Mouse (Mus musculus): ENCODE data around the gene Haus3. TPM values are rescaled to one million over a fixed set of nuclear protein-coding genes. Genes with fewer than 3 reads are reported as not detected.
A peak's percentile ranks its signal among the peaks of the same experiment; 100 is the strongest.

Haus3 gene
- polyA plus RNA-seq, 1 experiment from 2014 or later = 72.1 TPM

- Histone ChIP-seq H3K4me2 (ENCODE audit: low read depth, low read length) (peak overlapping the region; percentile 87), H3K27me3 (ENCODE audit: control insufficient read depth, insufficient read depth, low read length) (no peaks in the 10 kb centered on the region), H3K36me3 (replicated peaks; ENCODE audit: control insufficient read depth, insufficient read depth, low read depth, low read length) (no peaks in the 10 kb centered on the region), H3K27ac (replicated peaks; ENCODE audit: low read depth, low read length) (no peak overlapping the region), H3K9me3 (replicated peaks; ENCODE audit: control insufficient read depth, low read length) (no peaks in the 10 kb centered on the region), H3K9ac (replicated peaks; ENCODE audit: low read length) (peak overlapping the region; percentile 80), H3K4me1 (ENCODE audit: control insufficient read depth, insufficient read depth, low read length) (0 out of 2 replicates have a peak, but pooled peaks cover 3% of the 10 kb centered on the region), H3K4me3 (ENCODE audit: low read depth, low read length) (peak overlapping the region; percentile 91; the same call in 1 of the 2 replicates)
- DNase-seq (ENCODE audit: low spot score) (no peak), ATAC-seq (replicated peaks; ENCODE audit: insufficient number of reproducible peaks, low FRiP score, low TSS enrichment, low read depth) (no peak)
Measured at GRCm38 (mm10) chr5:34185791-34186190, 16.5 kb upstream of the Haus3 start.

GRCm38 (mm10) chr5:34185051-34185580 lies 15.8 kb upstream of the Haus3 start:
- ATAC-seq (replicated peaks; ENCODE audit: insufficient number of reproducible peaks, low FRiP score, low TSS enrichment, low read depth) = no peak
- Histone ChIP-seq H3K4me3 (ENCODE audit: low read depth, low read length) (no peak overlapping the region), H3K27me3 (ENCODE audit: control insufficient read depth, insufficient read depth, low read length) (no peaks in the 10 kb centered on the region), H3K9ac (replicated peaks; ENCODE audit: low read length) (no peak overlapping the region), H3K4me1 (ENCODE audit: control insufficient read depth, insufficient read depth, low read length) (0 out of 2 replicates have a peak, but pooled peaks cover 3% of the 10 kb centered on the region), H3K4me2 (ENCODE audit: low read depth, low read length) (no peak overlapping the region), H3K36me3 (replicated peaks; ENCODE audit: control insufficient read depth, insufficient read depth, low read depth, low read length) (no peaks in the 10 kb centered on the region; the same call in 1 of the 2 replicates), H3K27ac (replicated peaks; ENCODE audit: low read depth, low read length) (no peak overlapping the region), H3K9me3 (replicated peaks; ENCODE audit: control insufficient read depth, low read length) (no peaks in the 10 kb centered on the region)
- no peak for DNase-seq (ENCODE audit: low spot score)
- WGBS = 94% methylated on average over 1 of the region's 1 CpGs

GRCm38 (mm10) chr5:34183976-34184375 lies 14.6 kb upstream of the Haus3 start:
- Histone ChIP-seq H3K9me3 (replicated peaks; ENCODE audit: control insufficient read depth, low read length) (no peaks in the 10 kb centered on the region), H3K36me3 (replicated peaks; ENCODE audit: control insufficient read depth, insufficient read depth, low read depth, low read length) (no peaks in the 10 kb centered on the region; the same call in 1 of the 2 replicates), H3K4me1 (ENCODE audit: control insufficient read depth, insufficient read depth, low read length) (0 out of 2 replicates have a peak, but pooled peaks cover 3% of the 10 kb centered on the region), H3K27ac (replicated peaks; ENCODE audit: low read depth, low read length) (no peak overlapping the region), H3K27me3 (ENCODE audit: control insufficient read depth, insufficient read depth, low read length) (no peaks in the 10 kb centered on the region), H3K4me3 (ENCODE audit: low read depth, low read length) (no peak overlapping the region), H3K9ac (replicated peaks; ENCODE audit: low read length) (no peak overlapping the region), H3K4me2 (ENCODE audit: low read depth, low read length) (no peak overlapping the region)
- no peak for DNase-seq (ENCODE audit: low spot score)
- no peak for ATAC-seq (replicated peaks; ENCODE audit: insufficient number of reproducible peaks, low FRiP score, low TSS enrichment, low read depth)
- 89% methylated on average over 3 of the region's 3 CpGs for WGBS

DNA sequence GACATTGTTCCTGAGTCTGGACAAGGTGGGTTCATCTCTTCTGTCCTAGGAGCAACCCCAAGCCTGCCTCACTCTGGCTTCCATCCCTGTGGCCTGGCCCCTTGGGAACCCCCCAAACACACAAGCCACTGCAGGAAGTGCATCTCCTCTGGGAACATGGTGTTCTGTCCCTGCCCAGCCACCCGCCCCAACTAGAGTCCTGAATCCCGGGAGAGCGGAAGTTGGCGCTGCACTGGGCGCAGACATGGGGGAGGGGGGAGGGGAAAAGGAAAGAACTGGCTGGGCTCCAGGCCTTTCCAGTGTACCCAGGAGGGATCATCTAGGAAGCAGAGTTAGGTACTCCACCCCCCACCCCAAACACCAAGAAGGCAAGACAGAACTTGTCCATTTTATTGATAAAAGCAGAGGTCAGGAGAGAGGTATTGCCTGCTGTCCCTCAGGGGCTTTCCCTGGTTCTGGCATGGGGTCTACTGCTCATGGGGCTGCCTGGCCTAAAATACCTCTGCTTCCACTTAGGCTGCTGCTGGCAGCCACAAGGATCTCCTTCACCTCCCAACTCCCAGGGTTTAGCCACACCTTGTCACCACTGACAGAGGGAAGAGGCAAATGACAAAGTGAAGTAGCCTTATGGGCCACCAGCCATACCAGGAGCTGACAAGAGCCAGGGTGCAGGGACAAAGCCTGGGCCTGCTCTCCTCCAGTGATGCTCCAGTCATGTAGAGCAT lies 14.0 kb upstream of the Haus3 start:
- no peak overlapping the region for H3K27ac ChIP-seq (replicated peaks; ENCODE audit: low read depth, low read length)
- no peaks in the 10 kb centered on the region for H3K27me3 ChIP-seq (ENCODE audit: control insufficient read depth, insufficient read depth, low read length)
- no peaks in the 10 kb centered on the region; the same call in 1 of the 2 replicates for H3K36me3 ChIP-seq (replicated peaks; ENCODE audit: control insufficient read depth, insufficient read depth, low read depth, low read length)
- 77% methylated on average over 5 of the region's 5 CpGs for WGBS
- H3K9ac ChIP-seq (replicated peaks; ENCODE audit: low read length) = no peak overlapping the region
- H3K9me3 ChIP-seq (replicated peaks; ENCODE audit: control insufficient read depth, low read length) = no peaks in the 10 kb centered on the region
- DNase-seq (ENCODE audit: low spot score) (no peak), ATAC-seq (replicated peaks; ENCODE audit: insufficient number of reproducible peaks, low FRiP score, low TSS enrichment, low read depth) (no peak)
- 0 out of 2 replicates have a peak, but pooled peaks cover 3% of the 10 kb centered on the region for H3K4me1 ChIP-seq (ENCODE audit: control insufficient read depth, insufficient read depth, low read length)
- no peak overlapping the region for H3K4me2 ChIP-seq (ENCODE audit: low read depth, low read length)
- no peak overlapping the region for H3K4me3 ChIP-seq (ENCODE audit: low read depth, low read length)

DNA sequence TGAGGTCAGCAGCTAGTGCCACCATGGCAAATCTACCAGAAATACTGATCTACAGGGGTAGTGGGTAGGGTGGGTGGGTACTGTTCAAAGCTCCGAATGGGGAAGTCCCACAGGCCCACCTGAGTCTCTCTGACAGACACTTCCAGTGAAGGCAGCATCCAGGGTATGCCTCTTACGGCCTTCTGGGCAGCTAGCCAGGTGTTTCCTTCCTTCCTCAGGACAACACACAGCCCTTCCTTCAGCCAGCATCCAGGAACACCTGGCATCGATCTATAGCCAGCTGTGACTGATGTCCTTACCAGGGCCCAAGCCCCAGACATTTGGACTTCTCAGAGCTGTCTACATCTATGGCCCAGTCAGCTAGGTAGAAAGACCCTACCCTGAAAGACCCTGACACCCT lies 13.2 kb upstream of the Haus3 start:
- ATAC-seq (replicated peaks; ENCODE audit: insufficient number of reproducible peaks, low FRiP score, low TSS enrichment, low read depth) (no peak), DNase-seq (ENCODE audit: low spot score) (no peak)
- Histone ChIP-seq H3K4me1 (ENCODE audit: control insufficient read depth, insufficient read depth, low read length) (0 out of 2 replicates have a peak, but pooled peaks cover 3% of the 10 kb centered on the region), H3K4me3 (ENCODE audit: low read depth, low read length) (no peak overlapping the region), H3K27ac (replicated peaks; ENCODE audit: low read depth, low read length) (no peak overlapping the region), H3K9ac (replicated peaks; ENCODE audit: low read length) (no peak overlapping the region), H3K9me3 (replicated peaks; ENCODE audit: control insufficient read depth, low read length) (no peaks in the 10 kb centered on the region), H3K36me3 (replicated peaks; ENCODE audit: control insufficient read depth, insufficient read depth, low read depth, low read length) (peaks cover under 1% of the 10 kb centered on the region), H3K4me2 (ENCODE audit: low read depth, low read length) (no peak overlapping the region), H3K27me3 (ENCODE audit: control insufficient read depth, insufficient read depth, low read length) (no peaks in the 10 kb centered on the region)
- WGBS = 78% methylated on average over 3 of the region's 3 CpGs

DNA sequence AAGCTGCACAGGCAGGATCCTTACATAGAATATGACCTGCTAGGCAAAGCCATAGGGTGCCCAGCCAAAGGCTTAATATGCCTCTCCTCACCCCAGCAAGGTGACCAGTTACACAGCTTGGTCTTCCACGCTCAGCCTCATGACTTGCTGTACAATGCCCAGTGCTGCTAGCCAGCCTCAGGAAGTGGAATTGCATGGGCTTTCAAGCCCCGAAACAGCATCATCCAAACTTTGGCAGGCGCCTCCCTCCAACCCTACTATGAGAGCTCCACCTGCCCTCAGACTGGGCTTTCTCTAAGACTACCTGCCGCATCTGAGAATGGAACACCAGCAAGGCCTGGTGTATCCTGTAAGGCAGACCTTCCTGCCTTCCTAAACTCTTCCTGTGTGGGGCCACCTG lies 8.5 kb upstream of the Haus3 start:
- ATAC-seq (replicated peaks; ENCODE audit: insufficient number of reproducible peaks, low FRiP score, low TSS enrichment, low read depth) = no peak
- no peaks in the 10 kb centered on the region for H3K9me3 ChIP-seq (replicated peaks; ENCODE audit: control insufficient read depth, low read length)
- H3K36me3 ChIP-seq (replicated peaks; ENCODE audit: control insufficient read depth, insufficient read depth, low read depth, low read length) = peaks cover 3% of the 10 kb centered on the region
- H3K4me3 ChIP-seq (ENCODE audit: low read depth, low read length) = no peak overlapping the region
- DNase-seq (ENCODE audit: low spot score) = no peak
- H3K9ac ChIP-seq (replicated peaks; ENCODE audit: low read length) = no peak overlapping the region
- no peaks in the 10 kb centered on the region for H3K27me3 ChIP-seq (ENCODE audit: control insufficient read depth, insufficient read depth, low read length)
- no peak overlapping the region for H3K4me2 ChIP-seq (ENCODE audit: low read depth, low read length)
- H3K4me1 ChIP-seq (ENCODE audit: control insufficient read depth, insufficient read depth, low read length) = no peaks in the 10 kb centered on the region
- H3K27ac ChIP-seq (replicated peaks; ENCODE audit: low read depth, low read length) = no peak overlapping the region
- WGBS = 93% methylated on average over 4 of the region's 4 CpGs

GRCm38 (mm10) chr5:34177091-34177490 lies 7.8 kb upstream of the Haus3 start:
- no peak overlapping the region for H3K9ac ChIP-seq (replicated peaks; ENCODE audit: low read length)
- H3K4me2 ChIP-seq (ENCODE audit: low read depth, low read length) = no peak overlapping the region
- DNase-seq (ENCODE audit: low spot score) (no peak), ATAC-seq (replicated peaks; ENCODE audit: insufficient number of reproducible peaks, low FRiP score, low TSS enrichment, low read depth) (no peak)
- H3K36me3 ChIP-seq (replicated peaks; ENCODE audit: control insufficient read depth, insufficient read depth, low read depth, low read length) = peaks cover 3% of the 10 kb centered on the region
- no peaks in the 10 kb centered on the region for H3K9me3 ChIP-seq (replicated peaks; ENCODE audit: control insufficient read depth, low read length)
- H3K4me1 ChIP-seq (ENCODE audit: control insufficient read depth, insufficient read depth, low read length) = no peaks in the 10 kb centered on the region
- H3K27ac ChIP-seq (replicated peaks; ENCODE audit: low read depth, low read length) = no peak overlapping the region
- no peak overlapping the region for H3K4me3 ChIP-seq (ENCODE audit: low read depth, low read length)
- no peaks in the 10 kb centered on the region for H3K27me3 ChIP-seq (ENCODE audit: control insufficient read depth, insufficient read depth, low read length)
- WGBS = 91% methylated on average over 2 of the region's 2 CpGs

DNA sequence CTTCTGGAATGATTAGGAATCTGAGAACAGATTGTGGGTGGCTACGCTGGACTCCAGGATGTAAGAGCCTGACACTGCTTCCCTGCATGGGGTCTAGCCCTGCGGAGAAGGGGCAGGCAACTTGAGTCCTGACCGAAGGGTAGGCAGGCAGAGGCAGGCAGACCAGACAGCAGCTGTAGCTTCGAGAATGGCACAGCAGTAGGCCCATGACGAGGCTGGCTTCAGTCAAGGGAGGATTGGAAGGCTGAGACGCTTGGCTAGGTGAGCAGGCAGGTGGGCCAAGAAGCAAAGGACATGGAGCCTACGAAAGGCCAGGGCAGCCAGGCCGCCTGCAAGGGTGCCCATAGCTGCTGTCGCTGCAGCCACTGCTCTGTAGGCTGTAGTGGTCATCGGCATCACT lies 7.4 kb upstream of the Haus3 start:
- H3K9ac ChIP-seq (replicated peaks; ENCODE audit: low read length) = no peak overlapping the region
- no peaks in the 10 kb centered on the region for H3K27me3 ChIP-seq (ENCODE audit: control insufficient read depth, insufficient read depth, low read length)
- ATAC-seq (replicated peaks; ENCODE audit: insufficient number of reproducible peaks, low FRiP score, low TSS enrichment, low read depth) = no peak
- no peaks in the 10 kb centered on the region for H3K9me3 ChIP-seq (replicated peaks; ENCODE audit: control insufficient read depth, low read length)
- no peak overlapping the region for H3K27ac ChIP-seq (replicated peaks; ENCODE audit: low read depth, low read length)
- H3K36me3 ChIP-seq (replicated peaks; ENCODE audit: control insufficient read depth, insufficient read depth, low read depth, low read length) = peaks cover 3% of the 10 kb centered on the region
- DNase-seq (ENCODE audit: low spot score) = no peak
- no peak overlapping the region for H3K4me3 ChIP-seq (ENCODE audit: low read depth, low read length)
- no peaks in the 10 kb centered on the region for H3K4me1 ChIP-seq (ENCODE audit: control insufficient read depth, insufficient read depth, low read length)
- H3K4me2 ChIP-seq (ENCODE audit: low read depth, low read length) = no peak overlapping the region
- 66% methylated on average over 10 of the region's 10 CpGs for WGBS
